ENCODE assay signal across 8 mouse cellular contexts in genomic region chr7:118994231-118994842, GRCm38 (mm10). TPM values are rescaled to one million over a fixed set of nuclear protein-coding genes. Genes with fewer than 3 reads are reported as not detected.
DNase-seq lines count a peak whose midpoint lies in the region; ATAC-seq and TF ChIP-seq lines count a peak whose summit lies in the region.

No protein-coding gene starts in this region.

- peak; percentile 60 for DNase-seq in lung, embryonic 14.5 days
- DNase-seq in lung, postnatal 14 days, result no peak
- DNase-seq in cerebellum, postnatal 14 days, result peak; percentile 46 to 63
- DNase-seq in naive thymus-derived CD4-positive, alpha-beta T cell, adult 2 months (ENCODE audit: low read depth), result peak; percentile 12
- DNase-seq in left cerebral cortex, postnatal 14 days (ENCODE audit: low spot score in 2 of 2), result no peak
- no peak for DNase-seq in left cerebral cortex, postnatal 10 days (ENCODE audit: extremely low spot score in 1 of 2, low spot score in 2 of 2)

- H3K4me1 ChIP-seq in lung, embryonic 14.5 days (ENCODE audit: insufficient read depth), result peaks cover 18% of the 10 kb centered on the region
- H3K4me1 ChIP-seq in kidney, embryonic 16.5 days (ENCODE audit: insufficient read depth, low read length), result peaks cover 31% of the 10 kb centered on the region

- peak overlapping the region; percentile 61 for H3K4me3 ChIP-seq in lung, embryonic 14.5 days (ENCODE audit: low read depth, low read length)
- peak overlapping the region; percentile 71 for H3K4me3 ChIP-seq in kidney, embryonic 16.5 days (ENCODE audit: low read length)

- intact Hi-C loops in left cerebral cortex, postnatal 14 days (cut with DNase I), result loop anchor here (5.0 to 10.0 kb wide), 3 partner anchors 97 to 400 kb away; partner anchors contain the start of genes Iqck, Knop1 and Tmc5
- intact Hi-C loops in left cerebral cortex, postnatal 10 days (cut with DNase I), result loop anchor here (5.0 kb wide), 2 partner anchors 117 to 137 kb away; partner anchors contain the start of genes Iqck and Knop1

- no peak for TF ChIP-seq CTCF in lung, embryonic 14.5 days (IDR thresholded peaks at IDR 0.05; ENCODE audit: low read depth)

- peak; percentile 40 for ATAC-seq in lung, embryonic 14.5 days (ENCODE audit: insufficient read depth)
- peak; percentile 11; the same call in 1 of the 2 replicates for ATAC-seq in granulocyte monocyte progenitor cell, adult 5-6 weeks (replicated peaks; ENCODE audit: poor library complexity, severe bottlenecking)
- ATAC-seq in kidney, embryonic 16.5 days (ENCODE audit: low FRiP score, low TSS enrichment), result peak; percentile 10

- no peaks in the 10 kb centered on the region for H3K36me3 ChIP-seq in lung, embryonic 14.5 days (ENCODE audit: insufficient read depth)
- H3K36me3 ChIP-seq in kidney, embryonic 16.5 days (ENCODE audit: insufficient read depth, low read length), result no peaks in the 10 kb centered on the region

- no peaks in the 10 kb centered on the region for H3K27me3 ChIP-seq in lung, embryonic 14.5 days (ENCODE audit: insufficient read depth, low read length)
- no peaks in the 10 kb centered on the region for H3K27me3 ChIP-seq in kidney, embryonic 16.5 days (ENCODE audit: insufficient read depth, low read length)

- H3K9me3 ChIP-seq in lung, embryonic 14.5 days (ENCODE audit: low read depth, low read length), result no peaks in the 10 kb centered on the region
- no peaks in the 10 kb centered on the region for H3K9me3 ChIP-seq in kidney, embryonic 16.5 days (ENCODE audit: low read length)

- 2% methylated on average over 21 of the region's 21 CpGs for WGBS in lung, embryonic 14.5 days
- under 1% methylated on average over 21 of the region's 21 CpGs for WGBS in kidney, embryonic 16.5 days

- H3K27ac ChIP-seq in lung, embryonic 14.5 days (ENCODE audit: low read depth), result no peak overlapping the region; the same call in 1 of the 2 replicates
- H3K27ac ChIP-seq in kidney, embryonic 16.5 days (ENCODE audit: low read length), result peak overlapping the region; percentile 40; the same call in 1 of the 2 replicates

- peak overlapping the region; percentile 91 for H3K4me2 ChIP-seq in lung, embryonic 14.5 days
- H3K4me2 ChIP-seq in kidney, embryonic 16.5 days (replicated peaks; ENCODE audit: low read depth, low read length), result peak overlapping the region; percentile 96

- peak overlapping the region; percentile 77 for H3K9ac ChIP-seq in lung, embryonic 14.5 days
- peak overlapping the region; percentile 86 for H3K9ac ChIP-seq in kidney, embryonic 16.5 days (replicated peaks; ENCODE audit: low read length)

RNA-seq across cellular contexts. Expression of gene Gprc5b, which starts 0.7 kb away (rescaled TPM):
- polyA plus RNA-seq in lung, embryonic 14.5 days (2014; fragmentation: Nextera tagmentation; extraction: Ambion mirVana), result 7.6 and 10.9 TPM in 2 replicates
- total RNA-seq in granulocyte monocyte progenitor cell, adult 5-6 weeks (2014; fragmentation: Nextera tagmentation), result 0.15 TPM in 1 of 2 replicates, not detected in the other
- not detected in 2 replicates for total RNA-seq in granulocyte monocyte progenitor cell, adult 5-6 weeks (2017)
- 5.4 and 7.0 TPM in 2 replicates for polyA plus RNA-seq in kidney, embryonic 16.5 days (2015; fragmentation: Nextera tagmentation; extraction: Ambion mirVana)
- 10 to 100 TPM; 59.1 to 70.6 TPM for total RNA-seq in left cerebral cortex, postnatal 14 days (2021)
- total RNA-seq in left cerebral cortex, postnatal 10 days (2021), result 10 to 100 TPM; 36.8 to 39.8 TPM

Comparison
In these comparisons a context has a peak if more than half of its experiments do, and no peak if none do; other contexts are left out.
1. DNase-seq: peak in lung, embryonic 14.5 days (single experiment), cerebellum, postnatal 14 days (2 of 2) and naive thymus-derived CD4-positive, alpha-beta T cell, adult 2 months (single experiment); none in lung, postnatal 14 days (single experiment), left cerebral cortex, postnatal 14 days (0 of 2) and left cerebral cortex, postnatal 10 days (0 of 2).
2. RNA of gene Gprc5b, which starts 0.7 kb away (total RNA-seq): 59.1 to 70.6 TPM in left cerebral cortex, postnatal 14 days and 36.8 to 39.8 TPM in left cerebral cortex, postnatal 10 days; 0.15 TPM in granulocyte monocyte progenitor cell, adult 5-6 weeks; every median in the first group is over 10 times any median in the second.
3. Peak in every context shown above with its lines, with median percentiles within 50 percentile points of each other: ATAC-seq.